Mouse (Mus musculus) E14TG2a.4 (cell line): Measurements from ENCODE around the gene Tepsin.

Experiments used
- CTCF ChIP-seq: conservative IDR thresholded peaks from 2 replicates; pipeline ENCODE4 v1.5.1; 2014; ENCODE audit warnings: low read length
- POU5F1 ChIP-seq: IDR thresholded peaks from 2 replicates; pipeline ENCODE4 v1.6.1; 2014; ENCODE audit warnings: low read length, borderline replicate concordance

DNA sequence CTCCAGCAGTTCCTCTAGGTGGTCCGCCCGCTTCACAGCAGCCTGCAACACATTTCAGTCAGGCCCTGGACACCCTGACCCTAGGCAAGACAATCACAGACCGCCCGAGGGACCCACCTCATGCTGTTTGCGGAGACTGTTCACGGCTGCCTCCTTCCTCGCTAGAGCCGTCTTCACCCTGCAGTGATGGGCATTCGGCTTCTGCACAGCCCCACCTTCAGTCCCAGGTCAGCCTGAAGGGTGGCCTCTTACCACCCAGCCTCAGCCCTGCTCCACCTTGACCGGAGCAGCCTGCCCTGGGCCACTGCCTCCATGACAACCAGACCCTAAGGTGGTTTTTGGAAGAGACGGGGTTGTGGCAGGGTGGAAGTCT, 33.9 kb downstream of the Tepsin start:
- TF ChIP-seq CTCF = no peak
- no peak for TF ChIP-seq POU5F1
